Mouse (Mus musculus) cerebellum, postnatal 10 days (tissue): ENCODE measurements around the gene Cntf.

Source experiments
- DNase-seq, 2 experiments: peaks; one replicate each; pipeline ENCODE4 v3.0.0; 2021; ENCODE audit warnings: mixed read lengths in 2 of 2

Cntf gene

DNA sequence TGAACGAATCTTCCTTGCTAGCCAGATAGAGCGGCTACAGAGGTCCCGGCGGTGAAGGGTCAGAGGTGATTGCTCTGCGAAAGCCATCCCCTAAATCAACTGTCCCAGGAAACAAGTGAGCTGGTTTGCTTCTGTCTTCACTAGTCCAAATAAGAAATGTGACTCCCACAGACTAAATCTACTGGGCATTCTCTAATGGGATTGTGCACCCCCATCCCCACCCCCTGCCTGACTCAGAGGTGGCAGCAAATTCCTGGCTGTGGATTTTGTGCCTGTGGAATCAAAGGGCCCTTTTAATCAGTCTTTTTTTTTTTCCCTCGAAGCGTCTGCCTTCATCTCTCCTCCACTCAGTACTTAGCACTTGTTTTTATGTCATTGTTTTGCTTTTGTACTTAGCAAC lies at the start of gene Cntf:
Gene Cntf (minus strand): TSS at position 325 of the 400 bp plus-strand sequence.
- no peak for DNase-seq

GRCm38 (mm10) chr19:12813883-12814282 lies 48.5 kb upstream of the Cntf start:
- no peak for DNase-seq

DNA sequence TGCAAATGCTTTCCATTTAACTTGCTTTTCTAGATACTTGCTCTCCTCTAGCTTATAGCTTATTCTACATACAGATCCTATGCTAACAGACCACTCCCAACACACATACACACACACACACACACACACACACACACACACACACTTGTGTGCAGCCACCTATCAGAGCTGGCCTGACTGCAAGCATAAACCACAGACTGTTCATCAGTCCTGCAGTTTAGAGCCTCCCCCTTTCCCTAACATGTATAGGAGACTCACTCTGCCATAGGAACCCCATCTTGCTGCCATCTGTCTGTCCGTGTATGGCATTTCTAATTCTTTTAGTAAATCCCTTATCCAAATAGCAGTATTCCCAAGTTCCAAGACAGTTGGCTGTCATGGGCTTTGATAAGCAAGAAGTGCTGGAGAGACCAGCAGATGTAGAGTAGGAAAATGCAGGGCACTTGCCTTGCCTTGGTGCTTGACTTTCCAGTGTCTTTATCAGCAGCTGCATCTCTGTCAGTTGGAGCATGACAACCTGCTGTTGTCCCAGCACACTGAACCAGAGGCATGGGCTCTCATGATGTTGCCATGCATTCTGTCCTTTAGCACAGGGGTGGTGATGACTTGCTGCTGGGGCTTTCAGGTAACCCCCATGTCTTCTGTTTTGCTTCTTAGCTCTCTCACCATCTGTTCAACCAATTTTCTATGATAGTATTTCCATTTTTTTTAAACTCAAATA lies 47.4 kb upstream of the Cntf start:
- DNase-seq, result no peak

DNA sequence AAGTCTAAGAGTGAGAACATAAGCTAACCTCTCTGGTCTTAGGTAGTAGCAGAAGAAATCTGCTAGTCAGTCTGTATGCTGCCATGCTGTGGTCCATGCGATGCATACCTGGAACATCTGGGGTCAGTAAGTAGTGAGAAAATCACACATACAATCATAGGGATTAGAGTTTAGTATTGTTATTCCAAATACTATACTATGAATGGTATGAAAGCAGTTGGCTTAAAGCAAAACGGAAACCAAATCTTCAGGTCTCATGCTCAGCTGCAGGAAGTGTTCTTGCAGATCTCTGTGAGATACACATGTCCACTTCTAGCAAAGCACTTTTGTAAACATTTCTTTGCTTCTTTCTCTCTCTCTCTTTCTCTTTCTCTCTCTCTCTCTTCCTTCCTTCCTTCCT lies 40.8 kb upstream of the Cntf start:
- no peak for DNase-seq

DNA sequence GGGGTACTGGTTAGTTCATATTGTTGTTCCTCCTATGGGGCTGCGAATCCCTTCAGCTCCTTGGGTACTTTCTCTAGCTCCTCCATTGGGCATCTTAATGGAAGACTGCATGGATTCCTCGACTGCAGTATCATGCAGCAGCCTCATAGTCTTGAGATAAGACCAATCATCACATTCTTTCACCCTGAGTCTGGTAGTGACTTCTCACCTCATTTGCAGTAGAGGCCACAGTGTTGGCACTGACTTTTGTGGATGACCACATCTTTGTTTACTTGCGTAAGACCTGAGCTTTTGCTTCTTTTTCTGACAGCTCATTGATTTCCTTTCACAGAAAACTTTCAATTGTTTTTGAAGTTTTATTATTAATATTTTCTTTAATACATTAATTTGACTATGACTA lies 40.3 kb upstream of the Cntf start:
- DNase-seq, result no peak

- no peak for DNase-seq
Measured at GRCm38 (mm10) chr19:12804237-12804636, 38.8 kb upstream of the Cntf start.

- DNase-seq, result no peak
Measured at GRCm38 (mm10) chr19:12802830-12803229, 37.4 kb upstream of the Cntf start.

GRCm38 (mm10) chr19:12801046-12801445 lies 35.6 kb upstream of the Cntf start:
- DNase-seq, result no peak

DNA sequence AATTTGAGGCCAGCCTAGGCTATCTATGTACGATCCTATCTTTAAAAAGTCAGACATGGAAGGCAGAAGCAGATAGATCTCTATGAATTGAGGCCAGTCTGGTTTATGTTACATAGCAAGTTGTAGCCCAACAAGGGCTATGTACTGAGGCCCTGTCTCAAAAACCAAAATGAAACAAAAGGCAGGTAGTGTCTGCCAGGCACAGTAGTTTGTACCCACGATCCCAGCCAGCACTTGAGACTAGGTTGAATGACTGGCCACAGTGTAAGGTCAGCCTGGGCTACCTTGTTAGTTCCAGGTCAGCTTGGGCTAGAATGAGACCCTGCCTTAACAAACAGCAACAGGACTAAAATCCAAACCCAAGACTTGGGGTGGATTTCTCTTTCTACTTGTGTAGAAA lies 35.2 kb upstream of the Cntf start:
- DNase-seq, result no peak

DNA sequence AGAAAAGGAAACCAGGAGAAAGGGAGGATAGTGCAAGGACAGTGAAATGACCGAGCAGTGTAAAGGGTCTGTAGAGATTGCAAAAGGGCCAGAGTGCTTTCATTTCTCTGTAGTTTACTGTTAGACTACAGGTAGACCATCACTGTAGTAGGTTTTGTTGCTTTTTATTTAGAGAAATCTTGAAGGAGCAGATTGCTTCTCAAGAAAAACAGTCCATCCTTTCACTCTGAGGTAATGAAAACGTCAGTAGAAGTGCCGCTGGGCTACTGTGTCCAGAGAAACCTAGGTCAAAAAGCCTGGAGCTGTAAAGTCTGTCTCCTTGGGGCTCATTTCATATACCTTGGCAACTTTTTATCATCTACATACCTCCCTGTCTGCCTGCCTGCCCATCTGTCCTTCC lies 33.6 kb upstream of the Cntf start:
- DNase-seq, result no peak

DNA sequence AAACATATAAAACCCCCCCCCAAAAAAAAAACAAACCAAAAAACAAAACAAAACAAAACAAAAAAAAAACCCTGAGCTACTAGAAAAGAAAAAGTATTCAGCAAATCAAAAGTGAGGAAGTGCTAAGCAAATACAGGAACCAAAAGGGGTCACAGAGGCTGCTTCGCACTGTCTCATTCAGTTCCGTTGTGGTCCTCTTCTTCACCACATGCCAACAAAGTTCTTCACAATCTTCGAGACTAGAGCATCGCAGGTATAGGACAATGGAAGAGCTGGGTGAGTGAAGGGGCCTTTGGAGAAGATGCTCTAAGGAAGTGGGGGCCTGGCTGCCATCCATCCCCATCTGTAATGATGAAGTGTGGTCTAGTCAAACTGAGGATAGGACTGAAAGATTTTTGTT lies 33.0 kb upstream of the Cntf start:
- no peak for DNase-seq

DNA sequence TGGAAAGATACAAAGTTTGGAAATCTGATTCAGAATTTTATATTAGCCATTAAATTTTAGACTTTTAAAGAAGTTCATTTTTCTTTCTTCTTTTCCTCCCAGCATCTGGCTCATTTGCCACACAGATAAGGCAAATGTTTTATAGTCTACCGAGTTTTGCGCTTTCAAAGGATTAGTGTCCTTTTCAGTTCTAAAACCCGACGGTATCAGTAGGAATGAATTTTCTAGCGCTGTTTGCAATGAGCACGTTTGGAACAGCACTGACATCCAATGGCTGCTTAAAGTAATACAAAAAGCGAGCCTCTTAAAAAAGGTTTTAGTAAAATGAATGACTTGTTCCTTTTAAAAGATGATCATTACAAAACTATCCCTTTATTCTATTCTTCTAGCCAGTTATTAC lies 31.6 kb upstream of the Cntf start:
- DNase-seq, result peak; percentile 26 to 56

GRCm38 (mm10) chr19:12796328-12796931 lies 31.0 kb upstream of the Cntf start:
- peak; percentile 56 to 68 for DNase-seq

DNA sequence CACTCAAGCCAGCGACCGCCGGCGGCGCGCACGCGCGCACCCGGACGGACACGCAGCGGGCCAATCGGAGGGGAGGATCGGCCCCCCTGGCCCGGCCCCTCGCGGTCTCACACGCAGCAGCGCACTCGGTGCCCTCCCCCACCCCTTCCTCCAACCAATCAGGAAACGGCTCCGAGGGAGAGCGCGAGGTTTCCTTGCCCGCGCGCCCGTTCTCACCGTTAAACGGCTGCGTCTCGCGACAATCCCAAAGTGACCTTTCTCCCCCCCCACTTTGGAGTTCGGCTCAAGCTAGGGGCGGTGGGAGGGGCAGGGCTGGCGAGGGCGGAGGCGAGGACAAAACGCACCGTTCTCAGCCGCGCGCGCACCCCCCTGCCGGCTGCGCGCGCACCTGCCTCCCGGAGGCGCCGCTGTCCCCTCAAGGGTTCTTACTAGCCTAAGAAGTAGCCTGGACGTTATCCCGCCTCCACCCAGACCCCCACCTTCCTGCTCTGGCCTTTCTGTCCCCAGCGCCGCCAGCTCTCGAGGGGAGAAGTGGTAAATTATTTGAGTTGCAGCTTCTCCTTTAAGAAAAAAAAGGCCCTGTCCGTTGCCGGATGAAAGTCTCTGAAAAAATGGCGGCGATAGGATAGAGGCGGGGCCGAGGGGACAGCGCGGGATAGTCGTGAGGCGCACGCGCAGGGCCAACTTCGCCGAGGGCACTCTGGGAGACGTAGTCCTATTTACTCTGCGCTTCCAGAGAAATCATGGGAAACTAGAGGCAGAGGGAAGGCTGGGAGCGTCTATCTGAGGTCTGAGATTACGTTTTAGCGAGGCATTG lies 30.3 kb upstream of the Cntf start, which contains the start of the genes Zfp91 and Lpxn:
Gene Zfp91 (minus strand): TSS at position 616 of the 817 bp plus-strand sequence.
Gene Lpxn (plus strand): TSS at position 683 of the 817 bp plus-strand sequence.
- peak; percentile 98 to 99 for DNase-seq

DNA sequence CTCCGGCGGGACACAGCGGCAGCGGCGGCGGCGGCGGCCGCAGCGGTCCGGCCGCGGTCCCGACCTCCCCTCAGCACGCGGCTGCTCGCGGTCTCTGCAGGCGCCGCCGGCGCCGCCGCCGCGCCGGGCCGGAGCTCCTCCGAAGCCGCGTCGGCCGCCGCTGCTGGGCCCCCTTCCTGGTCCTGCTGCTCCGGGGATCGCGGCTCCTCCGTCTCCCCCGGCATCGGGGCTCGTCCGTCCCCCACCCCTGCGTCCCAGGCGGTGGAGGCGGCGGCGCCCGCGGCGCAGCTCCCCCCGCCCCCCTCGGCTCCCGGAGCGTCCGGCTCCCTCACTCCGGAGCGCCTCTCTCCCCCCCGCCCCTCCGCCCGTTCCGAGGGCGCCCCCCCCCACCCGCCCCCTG lies 29.7 kb upstream of the Cntf start:
- no peak for DNase-seq

DNA sequence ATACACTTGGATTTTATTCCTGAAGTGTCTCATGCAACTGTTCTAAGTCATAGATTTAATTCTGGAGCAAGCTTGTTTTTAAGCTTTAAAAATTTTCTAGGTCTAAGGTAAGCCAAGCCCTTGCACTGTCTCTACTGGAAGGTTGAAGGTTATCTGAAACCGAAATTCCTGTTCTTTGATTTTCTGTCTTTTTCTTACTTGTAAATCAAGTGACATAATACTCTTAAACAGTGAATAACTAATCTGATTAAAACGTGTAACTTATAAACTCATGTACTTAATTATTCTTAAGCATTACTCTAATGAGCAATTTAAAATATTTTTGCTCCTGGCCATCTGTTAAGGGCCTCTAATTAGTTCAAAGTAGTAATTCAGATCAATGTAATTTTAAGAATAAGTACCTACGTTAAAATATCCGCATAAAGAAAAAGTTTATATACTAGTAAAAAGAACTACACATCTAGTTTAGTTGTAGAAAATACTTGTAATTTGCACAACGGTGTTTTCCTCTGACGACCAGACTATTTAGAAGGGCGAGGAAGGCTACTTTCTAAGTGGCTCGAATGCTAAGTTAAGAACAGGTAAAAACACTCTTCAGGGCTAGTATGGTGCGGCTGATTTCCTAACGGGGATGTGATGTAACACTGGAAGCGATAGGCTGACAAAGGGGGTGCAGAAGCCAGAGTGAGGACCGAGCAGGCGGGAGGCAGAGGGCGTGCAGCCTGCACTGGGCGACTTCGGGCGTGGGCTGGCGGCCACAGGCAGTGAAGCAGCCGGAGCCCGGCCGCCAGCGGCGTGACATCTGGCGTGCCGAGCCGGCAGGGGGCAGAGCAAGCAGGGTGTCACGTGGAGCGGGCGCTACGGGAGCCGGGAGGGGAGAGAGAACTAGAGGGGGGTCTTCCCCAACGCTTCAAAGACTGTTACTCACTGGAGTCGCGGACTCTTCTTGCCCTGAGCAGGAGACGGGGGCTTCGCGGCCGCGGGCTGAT lies 28.9 kb upstream of the Cntf start:
- DNase-seq, result peak; percentile 89 to 92

DNA sequence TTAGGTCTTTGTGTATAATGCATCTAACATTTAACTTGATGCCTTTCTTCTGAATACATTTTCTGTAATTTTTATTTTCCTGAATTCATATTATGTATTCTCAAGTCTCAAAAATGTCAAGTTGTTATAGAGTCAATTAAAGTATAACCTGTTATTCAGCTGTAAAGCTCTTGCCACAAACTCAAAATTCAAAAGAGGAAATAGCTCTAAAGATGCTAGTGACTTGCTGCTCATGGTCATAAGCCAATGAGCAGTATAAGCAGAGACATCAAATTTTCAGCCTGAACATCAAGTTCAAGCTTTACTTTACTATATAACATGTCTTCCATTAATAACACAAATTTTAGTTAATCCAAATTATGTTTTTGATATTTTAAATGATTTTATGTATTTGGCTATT lies 26.9 kb upstream of the Cntf start:
- no peak for DNase-seq

- DNase-seq, result peak in 1 of 2 experiments; percentile 11
Measured at GRCm38 (mm10) chr19:12787721-12788120, 22.3 kb upstream of the Cntf start.

DNA sequence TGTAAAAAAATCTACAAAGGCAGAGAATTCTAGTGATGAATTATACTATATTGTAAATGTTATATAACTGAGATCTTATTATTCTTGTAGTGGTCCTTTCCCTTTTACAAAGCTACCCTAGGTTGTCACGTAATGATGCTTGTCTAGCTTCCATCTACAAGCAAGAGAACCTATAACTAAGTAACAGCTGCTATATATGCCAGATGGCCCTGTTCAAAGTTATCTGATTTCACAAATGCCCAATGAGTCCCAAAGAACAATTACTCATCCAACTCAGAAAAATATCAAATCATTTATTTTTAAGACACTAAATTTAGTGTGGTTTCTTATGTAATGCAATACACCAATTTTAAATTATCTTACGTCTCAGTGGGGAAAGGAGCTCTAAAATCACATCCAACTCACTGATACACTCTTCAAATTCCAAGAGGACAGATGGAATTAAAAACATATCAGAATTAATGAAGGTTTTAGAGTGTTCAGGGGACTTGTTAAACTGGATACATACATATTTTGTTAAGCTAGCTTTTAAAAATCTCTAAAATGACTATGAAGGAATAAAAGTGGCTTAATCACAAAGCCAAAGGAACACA lies 21.5 kb upstream of the Cntf start:
- no peak for DNase-seq

DNA sequence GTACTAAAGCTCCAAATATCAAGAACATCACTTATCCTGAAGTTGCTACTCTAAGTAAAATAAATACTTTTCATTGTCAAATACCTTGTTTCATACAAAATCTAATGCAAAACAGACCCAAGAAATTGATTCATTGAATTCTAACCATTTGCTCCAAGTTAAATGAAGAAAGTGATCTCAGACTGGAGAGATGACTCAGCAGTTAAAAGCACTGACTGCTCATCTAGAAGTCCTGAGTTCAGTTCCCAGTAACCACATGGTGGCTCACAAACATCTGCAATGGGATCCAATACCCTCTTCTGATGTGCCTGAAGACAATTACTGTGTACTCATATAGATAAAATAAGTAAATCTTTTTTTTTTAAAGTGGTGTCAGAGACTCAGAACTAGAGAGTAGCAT lies 15.0 kb upstream of the Cntf start:
- DNase-seq, result no peak

DNA sequence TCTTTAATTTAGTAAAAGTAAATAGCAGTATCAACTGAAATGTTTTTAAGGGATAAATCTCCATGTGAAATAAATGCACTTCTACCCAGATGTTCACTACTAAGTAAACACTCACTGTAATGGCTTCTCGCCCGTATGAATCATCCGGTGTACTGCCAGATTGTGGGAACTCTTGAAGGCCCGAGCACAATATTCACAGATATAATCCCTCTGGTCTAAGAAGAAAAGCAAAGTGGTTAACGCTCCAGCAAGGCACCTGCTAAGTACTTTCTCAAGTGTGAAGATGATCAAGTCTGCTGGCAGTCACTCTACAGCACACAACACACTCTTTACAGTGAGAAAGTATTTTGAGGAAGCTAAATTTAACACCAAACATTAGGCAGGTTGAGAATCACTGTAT lies 5.5 kb upstream of the Cntf start:
- no peak for DNase-seq
